Mouse (Mus musculus): ENCODE measurements at regions not wholly inside any gene's neighbourhood (a gene's known extent, or its start where the extent isn't known, plus 50 kb on each side); places are given as distances from the start of the nearest gene placed in this dataset.

GRCm38 (mm10) chr12:12810159-12810885 lies 131.4 kb downstream of the Mycn start:
- TF ChIP-seq EP300 (IDR thresholded peaks at IDR 0.05; ENCODE audit: low read depth) (no peak), CTCF (IDR thresholded peaks at IDR 0.05; ENCODE audit: low read depth) (no peak)

Data from liver, postnatal 0 days (tissue).